Mouse (Mus musculus) hindlimb bud, embryonic 11.5 days (tissue): ENCODE measurements around the gene Sestd1.

ENCODE experiments used
- DNase-seq: peaks from one replicate; pipeline ENCODE4 v3.0.0-alpha.2; 2012; ENCODE audit warnings: low read depth, low spot score; ENCODE audit errors: extremely low spot score

Sestd1 gene

DNA sequence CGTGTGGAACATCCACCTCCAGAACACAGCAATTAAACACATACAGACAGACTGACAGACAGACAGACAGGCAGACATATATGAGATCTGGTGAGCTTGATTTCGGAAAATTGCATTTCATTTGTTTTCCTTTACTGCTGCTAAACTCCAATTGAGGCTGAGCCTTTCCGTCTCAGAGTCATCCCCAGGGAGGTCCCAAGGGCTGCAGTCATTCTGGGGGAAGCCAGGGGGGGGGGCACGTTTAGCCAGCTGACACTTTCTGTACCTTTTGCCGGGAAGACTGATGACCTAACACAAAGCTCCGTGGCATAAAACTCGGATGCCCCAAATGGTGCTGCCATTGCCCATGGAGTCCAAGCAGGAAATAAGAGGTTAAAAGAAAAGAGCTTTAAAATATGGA, 105.0 kb downstream of the Sestd1 start:
- no peak for DNase-seq

DNA sequence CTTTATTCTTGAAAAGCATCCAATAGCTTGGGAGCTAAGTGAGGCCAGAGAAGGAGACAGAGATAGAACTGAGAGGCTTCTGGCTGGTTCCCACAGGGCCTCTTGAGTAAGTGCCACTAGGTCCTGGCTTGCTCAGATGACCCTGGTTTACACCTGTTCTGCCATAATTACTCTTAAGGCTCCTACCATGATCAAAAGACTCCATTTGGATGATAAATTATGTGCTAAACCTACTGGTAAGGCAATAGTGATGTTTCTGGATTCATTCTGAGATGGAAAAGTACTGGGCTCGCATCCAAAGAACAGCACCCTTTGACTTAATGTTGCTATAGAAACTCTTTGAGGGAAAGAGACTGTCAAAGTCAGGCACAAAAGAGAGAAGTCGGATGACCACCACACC, 106.1 kb downstream of the Sestd1 start:
- no peak for DNase-seq

DNA sequence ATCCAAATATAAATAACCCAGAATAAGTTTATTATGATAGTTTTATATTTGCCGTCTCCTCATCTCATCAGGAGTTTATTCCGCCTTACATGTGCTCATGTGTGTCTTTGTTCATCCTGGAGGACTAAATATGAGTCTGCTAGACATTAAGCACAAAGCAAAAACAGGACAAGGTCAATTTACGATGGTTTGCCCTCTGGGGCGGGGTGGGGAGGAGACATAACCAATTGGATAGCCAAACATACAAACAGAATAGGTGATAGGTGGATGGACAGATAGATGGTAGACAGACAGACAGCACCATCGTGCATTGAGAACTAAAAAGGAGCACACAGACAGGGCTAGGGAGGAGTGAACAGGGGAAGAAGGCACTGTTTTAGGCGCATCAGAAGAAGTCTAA, 106.6 kb downstream of the Sestd1 start:
- no peak for DNase-seq

DNA sequence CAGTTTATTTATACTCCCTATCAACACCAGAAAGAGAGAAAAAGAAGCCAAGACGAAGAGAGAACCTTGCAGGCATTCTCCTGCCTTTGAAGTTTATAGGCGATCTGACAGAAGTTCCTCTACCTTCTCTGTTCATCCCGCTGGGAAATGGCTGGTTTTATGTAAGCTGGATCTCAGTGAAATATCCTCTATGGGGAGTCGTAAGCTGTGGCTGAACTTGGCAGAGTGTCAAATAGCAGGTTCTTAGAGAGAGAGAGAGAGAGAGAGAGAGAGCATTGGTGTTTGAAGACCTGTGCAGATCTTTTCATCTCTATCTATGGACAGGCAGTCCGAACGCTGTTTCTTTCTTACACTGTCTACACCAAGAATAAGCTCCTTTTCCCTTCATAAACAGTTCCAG, 107.0 kb downstream of the Sestd1 start:
- no peak for DNase-seq

DNA sequence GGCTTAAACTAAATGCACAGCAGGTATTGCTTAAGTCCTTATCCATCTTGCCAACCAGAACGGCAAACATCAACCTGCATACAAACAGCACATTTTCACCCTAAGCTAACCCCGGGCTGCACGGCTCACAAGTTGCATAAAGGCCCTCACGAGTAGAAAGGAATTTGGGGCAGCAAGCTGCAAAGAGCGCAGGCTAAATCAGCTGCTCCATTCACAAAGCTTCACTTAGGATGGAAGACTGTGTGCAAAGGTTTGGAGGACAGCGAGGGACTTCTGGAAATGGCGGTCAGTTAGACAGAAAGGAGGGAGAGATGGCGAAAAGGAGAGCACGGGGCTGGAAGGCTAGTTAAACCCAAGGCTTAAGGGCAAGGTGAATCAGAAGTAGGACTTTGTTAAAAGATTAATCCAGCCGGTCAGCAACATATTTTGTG, 108.1 kb downstream of the Sestd1 start:
- DNase-seq: no peak

DNA sequence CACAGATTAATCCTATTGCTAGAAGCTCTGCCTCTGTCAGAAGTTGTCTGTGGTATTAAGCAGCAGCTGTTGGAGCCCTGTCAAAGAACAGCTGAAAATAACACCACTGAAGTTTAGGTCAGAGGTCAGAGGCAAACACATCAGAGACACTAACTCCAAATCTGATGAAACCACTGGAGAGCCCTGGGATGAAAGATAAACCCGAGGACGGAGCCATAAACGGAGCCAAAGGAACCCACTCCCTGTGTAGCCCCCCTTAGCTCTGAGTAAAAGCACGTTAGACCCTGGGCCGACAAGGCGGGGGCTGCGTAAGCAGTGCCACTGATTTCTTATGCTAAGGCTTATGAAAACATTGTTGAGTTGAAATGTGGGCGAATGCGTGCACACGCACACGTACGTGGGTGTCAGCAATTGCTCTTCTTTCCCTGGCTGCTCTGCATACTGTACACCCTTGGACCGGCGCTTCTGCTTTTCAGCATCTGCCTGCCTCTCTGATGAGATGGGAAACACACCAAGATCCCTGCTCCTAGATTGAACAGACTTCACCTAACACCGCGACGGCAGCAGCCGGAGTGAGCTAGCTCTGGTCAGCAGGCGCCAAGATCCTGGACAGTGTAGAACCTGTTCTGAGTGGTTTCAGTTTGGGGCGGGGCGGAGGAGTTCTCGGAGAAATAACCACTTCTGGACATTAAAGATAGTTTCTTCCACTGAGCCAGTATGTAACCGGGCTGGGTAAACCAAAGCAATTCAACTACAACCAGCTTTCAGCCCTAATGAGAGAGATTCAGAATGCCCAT, 108.8 kb downstream of the Sestd1 start:
- DNase-seq: no peak

DNA sequence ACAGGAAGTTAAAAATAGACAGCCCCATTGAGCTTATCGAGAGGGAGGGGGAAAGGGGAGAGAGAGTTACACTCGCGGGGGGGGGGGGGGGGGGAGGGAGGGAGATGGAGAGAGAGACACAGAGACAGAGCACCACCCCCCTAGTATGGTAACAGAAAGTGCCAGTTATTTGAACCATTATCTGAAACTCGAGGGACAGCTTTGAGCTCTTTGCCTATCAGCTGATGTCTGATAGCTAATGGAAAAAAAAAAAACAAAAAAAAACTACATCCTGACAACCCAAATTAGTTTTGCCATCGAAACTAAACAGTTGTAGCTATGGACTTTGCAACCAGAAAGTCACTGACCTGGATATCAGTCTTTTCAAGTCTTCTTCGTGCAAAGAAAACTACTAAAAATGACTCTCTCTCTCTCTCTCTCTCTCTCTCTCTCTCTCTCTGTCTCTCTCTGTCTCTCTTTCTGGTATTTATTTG, 109.7 kb downstream of the Sestd1 start, which contains the start of gene Ccdc141:
Ccdc141 (minus strand) TSS at position 4 of the 473 bp plus-strand sequence.
- DNase-seq: no peak

DNA sequence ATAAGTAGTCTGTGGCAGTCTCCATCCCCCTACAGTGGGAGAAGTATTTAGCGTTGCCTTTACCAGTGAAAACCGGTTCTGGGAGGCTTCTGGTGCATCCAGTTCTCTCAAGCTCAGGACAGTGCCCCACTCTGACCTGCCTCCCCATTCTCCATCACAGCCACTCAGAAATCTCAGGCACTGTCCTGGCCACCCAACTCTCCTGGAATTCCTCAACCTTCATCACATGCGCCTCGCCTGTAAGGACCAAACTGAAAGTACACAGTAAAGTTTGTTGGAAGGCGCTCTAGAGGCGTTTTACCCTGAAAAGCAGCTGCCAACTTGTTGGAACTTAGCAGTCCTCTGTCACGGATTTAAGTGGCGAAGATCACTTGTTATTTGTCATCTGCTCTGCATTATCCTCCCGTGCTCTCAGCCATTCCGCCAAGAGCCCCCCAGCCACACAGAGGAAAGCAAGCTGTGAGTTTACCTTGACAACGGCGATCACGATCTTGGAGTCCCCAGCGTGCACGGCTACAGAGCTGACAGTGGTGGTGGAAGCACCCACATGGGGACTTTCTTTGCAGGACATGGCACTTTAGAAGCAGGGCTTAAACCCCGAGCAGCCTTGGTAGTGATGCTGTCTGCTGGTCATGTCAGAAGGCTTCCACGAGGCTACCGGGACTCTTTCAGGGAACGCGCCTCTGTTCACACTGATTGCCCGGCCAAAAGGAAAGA, 110.3 kb downstream of the Sestd1 start:
- no peak for DNase-seq

DNA sequence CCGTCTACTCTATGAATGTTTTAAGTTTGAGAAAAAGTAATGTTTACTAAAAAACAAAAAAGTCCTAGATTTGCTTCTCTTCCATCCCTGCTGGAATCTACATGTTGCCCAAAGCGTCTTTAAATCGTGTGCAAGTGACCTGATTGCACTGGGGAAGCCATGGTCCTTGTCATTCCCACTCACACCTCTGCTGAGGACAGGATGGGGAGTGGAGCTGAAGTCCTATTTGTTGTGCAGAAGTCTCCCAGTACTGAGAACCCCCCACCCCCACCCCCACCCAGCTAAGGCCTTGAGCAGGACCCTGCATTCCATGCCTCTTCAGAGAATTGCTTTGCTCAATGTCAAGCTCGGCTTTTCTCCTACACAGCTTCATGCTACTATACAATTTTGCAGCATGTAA, 111.2 kb downstream of the Sestd1 start:
- no peak for DNase-seq

DNA sequence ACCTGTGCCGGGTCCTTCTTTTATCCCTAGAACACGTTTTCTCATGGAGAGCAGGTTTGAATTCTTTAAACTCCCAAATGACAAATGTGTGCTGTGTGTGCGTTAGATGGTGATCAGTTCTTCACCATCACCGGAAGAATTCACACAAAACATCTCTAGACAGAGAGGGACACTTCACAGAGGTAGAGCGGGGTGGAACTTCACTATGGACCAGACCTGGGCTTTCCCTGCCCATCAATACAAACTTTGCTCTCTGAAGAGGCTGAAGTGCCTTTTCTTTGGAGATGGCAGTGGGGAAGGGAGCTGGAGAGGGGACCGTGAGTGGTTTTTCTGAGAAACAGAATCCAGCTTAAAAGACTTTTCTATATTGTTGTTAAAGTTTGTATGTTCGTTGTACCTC, 111.6 kb downstream of the Sestd1 start:
- DNase-seq: no peak

DNA sequence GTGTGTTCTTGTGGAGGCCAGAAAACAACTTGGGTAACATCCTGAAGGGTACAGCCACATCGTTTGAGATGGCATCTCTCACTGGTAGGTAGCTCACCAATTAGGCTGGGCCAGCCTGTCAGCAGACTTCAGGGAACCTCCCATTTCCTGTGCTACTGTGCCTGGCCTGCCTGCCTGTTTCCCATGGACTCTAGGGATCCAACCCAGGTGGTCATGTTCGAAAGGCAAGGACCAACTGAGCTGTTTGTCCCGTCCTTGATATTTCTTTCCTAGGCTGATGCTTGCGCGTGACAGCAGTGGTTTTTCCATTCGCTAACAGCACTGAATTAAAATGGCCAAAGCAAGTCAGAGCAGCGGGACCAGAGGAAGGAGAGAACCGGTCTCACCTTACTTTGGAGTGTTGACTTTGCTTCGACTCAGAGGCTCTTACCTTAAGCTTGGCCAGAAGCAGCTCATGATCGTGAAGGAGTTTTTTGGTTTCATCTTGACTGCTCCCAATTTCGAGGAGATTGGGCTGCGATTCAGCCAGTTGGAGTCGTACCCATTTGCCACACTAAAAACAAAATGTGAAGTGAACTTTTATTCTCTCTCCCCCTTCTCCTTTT, 112.2 kb downstream of the Sestd1 start:
- no peak for DNase-seq

DNA sequence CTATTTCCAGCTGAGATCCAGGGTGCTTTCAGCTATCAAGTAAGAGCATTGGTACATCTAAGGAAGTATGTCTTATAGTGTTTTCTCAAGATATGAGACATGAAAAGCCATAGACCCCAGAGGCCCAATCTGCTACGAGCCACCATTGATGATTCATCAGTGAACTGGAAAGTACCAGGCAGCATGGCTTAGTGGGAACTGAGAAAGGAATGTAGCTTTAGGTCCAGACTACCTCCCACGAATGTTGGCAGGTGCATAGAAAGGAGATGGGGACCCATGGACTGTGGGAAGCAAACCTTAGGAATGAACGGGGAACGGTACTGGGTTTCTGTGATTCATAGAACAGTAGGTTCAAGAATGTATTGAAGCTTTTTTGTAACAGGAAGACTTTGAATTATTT, 114.0 kb downstream of the Sestd1 start:
- DNase-seq: no peak

DNA sequence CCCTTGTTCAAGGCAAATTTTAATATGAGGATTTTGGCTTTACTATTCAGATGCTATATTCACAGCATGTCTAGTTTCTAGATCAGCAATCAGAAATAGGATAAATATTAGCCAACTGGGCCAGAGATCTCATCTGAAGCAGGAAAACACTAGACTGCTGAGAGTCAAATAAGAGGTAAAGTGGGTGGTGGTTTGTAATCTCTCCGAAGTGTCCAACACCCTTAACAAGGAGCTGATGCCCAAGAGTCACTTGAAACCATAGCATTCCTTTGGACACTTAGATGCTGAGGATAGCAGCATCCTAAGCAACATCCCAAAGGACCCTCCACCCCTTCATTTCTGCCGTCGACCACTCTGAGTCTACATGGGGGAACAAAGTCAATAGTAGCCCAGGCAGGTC, 115.7 kb downstream of the Sestd1 start:
- no peak for DNase-seq

DNA sequence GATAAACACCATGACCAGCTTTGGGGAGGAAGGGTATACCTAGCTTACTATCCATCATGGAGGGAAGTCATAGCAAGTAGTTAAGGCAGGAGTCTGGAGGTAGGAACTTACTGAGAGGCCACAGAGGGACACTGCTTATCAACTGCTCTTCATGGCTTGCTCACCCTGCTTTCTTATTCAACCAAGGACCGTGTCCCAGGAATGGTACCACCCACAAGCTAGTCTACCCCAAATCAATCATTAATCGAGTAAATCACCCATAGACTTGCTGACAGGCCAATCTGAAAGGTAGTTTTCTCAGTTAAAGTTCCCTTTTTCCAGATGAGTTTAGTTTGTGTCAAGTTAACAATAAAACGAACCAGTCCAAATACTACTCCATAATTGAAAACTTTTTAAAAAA, 117.0 kb downstream of the Sestd1 start:
- DNase-seq: no peak

DNA sequence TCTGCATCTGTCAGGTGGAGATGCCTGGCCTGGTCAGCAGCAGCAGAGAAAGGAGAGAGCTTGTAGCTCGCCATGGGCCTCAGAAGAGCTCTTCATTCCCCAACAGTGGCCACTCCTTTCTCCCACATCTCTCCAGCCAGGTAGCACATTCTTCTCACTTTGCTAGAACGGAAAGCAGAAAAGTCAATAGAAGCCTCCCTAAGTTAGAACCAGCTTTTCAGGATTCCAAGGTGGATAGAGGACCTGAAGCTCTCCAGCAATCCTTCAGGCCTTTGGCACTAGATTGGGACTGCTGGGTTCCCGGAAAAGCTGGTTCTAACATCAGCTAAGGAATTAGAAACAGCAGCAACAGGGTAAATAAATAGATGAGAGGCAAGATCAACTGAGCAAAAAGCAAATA, 118.3 kb downstream of the Sestd1 start:
- no peak for DNase-seq

DNA sequence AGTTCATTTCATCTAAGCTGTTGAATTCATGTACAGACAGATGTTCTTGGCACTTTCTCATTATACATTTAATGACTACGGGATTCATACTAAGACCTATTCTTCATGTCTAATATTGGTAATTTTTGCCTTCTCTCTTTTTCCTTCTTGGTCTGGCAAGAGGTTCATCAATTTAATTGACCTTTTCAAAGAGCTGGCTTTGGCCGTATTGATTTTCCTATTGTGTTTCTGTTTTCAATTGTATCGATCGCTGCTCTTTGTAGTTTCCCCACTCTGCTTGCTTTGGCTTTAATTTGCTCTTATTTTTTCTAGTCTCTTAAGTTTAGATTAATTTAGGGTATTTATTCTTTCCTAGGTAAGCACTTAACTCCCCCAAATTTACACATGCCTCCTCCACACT, 122.8 kb downstream of the Sestd1 start:
- DNase-seq: no peak

DNA sequence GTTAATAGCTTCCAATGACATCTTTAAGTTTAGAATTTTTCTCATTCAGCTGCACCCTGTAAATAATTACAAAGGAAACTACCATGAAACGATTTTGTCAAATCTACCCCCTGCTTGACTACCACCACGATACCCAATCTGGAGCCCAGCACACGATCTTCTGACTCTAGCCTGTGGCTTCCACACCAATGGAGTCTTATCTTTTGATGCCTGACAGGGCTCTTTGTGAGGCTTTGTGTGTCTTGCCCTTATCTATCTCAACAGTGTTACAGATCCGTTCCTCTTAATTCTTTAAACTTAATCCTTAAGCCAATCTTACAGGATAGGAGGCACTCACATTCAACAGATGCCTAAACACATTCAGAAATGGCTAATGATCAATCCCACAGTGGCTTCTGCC, 126.3 kb downstream of the Sestd1 start:
- no peak for DNase-seq

DNA sequence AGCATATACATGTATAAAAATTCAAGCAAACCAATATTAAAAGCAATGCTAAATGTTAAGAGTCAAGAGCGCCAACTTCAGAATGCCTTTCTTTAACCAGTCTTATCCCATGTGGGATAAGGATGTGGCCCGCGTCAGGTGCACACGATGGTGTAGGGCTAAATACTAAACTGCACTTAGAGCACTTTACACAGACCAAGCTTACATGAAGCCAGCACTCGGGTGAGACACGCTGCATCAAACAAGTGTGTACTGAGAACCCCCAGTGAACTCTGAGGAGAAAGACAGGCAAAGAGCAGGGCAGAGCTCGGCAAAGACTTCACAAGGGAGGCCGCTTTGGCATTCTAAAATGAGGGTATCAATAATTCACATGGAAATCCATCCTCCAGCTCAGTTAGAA, 129.1 kb downstream of the Sestd1 start:
- DNase-seq: no peak

DNA sequence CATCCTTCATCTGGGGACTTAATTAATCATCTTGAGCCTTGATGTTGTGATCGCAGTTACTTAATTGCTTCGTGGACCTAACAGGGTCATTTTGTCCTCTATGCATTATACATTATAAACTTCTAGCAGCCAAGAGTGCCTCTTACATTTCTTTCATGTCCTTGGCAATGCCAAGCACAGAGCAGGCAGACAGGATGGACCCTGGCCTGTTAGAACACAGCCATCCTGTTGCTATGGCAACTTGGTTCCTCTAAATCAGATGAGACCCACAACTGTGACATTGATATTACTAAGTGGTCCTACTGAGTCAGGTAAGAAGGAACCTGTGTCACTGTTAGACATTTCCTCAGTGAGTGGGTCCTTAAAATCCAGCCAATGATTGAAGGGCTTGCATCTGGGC, 130.8 kb downstream of the Sestd1 start:
- DNase-seq: no peak

DNA sequence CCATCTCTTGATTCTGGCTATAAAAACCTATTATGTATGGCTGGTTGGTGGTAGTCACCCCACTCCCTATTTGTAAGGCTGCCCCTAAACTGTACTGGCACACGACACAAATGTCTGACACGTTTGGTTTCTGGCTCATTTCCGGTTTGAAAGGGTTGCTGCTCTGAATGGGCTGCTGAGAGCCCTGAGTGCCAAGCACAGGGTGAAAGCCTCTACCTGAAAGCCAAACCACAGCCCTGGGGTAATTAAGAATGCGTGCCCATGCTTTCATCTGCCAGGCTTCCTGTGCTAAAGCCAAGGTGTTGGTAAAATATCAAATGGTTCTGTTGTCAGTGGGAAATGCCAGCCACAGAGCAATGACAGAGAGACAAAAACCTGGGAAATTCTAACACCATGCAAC, 132.2 kb downstream of the Sestd1 start:
- DNase-seq: no peak

DNA sequence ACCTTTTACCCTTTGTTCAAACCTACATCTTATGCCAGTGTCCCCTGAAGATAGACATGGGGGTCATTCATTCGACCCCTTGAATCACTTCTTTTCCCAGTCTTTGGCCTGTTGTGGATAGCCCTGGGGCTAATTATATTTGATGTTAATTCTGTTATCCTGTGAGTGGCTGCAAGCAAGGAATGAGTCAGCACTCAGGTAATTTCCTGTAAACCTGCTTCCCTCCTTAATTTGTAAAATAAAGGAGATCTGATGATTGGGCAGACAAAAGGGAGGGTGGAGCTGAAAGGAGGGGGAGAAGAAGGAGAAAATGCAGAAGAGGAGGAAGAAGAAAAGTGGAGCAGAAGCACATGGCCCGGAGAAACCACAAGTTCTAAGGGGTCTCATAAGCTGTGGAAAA, 133.4 kb downstream of the Sestd1 start:
- no peak for DNase-seq

DNA sequence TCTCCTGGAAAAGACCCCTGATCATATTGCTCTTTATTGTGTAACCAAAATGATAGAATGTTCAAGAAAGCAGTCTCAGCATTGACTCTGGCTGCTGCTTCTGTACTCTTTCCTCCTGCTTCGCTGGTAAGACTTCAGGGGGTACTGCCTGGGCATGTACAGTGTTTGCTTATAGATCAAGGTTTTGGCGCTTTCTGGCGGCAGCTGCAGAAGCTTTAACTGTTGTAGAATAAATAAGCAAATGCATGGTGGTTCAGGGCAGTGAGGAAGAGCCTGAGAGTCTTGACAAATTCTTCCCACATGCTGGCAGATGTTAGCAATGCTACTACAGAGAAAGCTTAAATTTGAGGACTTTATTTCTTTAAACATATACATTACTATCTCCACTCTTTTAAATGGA, 134.1 kb downstream of the Sestd1 start:
- DNase-seq: no peak
